Mouse (Mus musculus) NIH3T3 (cell line): ENCODE measurements around the gene Pla2g1b.

ENCODE experiments used
- DNase-seq: peaks from one replicate; pipeline ENCODE4 v3.0.0-alpha.2; 2012; ENCODE audit warnings: low read depth

The Pla2g1b gene

GRCm38 (mm10) chr5:115522531-115522930 is 56.5 kb downstream of the Pla2g1b start:
- DNase-seq: no peak

- DNase-seq: no peak
Observed at GRCm38 (mm10) chr5:115522981-115523499, 57.0 kb downstream of the Pla2g1b start.

- DNase-seq: peak; percentile 41
Observed at GRCm38 (mm10) chr5:115523971-115524370, 57.9 kb downstream of the Pla2g1b start.
